Mouse (Mus musculus): ENCODE measurements around the gene Gm8947.
"Not testable (repeated sequence)": the region's sequence is repeated elsewhere in the genome, so short reads cannot be mapped to it uniquely, and the experiment has no call there.

DNA sequence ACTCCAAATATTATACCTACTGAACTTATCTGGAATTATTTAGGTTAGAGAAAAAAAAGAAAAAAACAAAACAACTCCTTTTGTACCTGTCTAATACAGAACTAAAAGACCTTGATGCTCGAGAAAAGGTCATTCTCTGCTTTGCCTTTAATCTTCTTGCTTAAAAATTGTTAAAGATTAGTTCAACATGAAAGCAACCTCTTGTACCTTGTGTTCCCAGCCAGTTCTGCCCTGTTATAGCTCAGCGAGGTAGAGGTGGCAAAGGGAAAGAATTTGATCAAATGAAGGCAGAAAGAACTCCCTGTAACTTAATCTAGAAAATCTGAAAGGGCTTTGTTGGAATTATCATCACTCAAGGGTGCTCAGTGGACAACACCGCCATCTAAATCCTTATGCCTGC is 6.0 kb upstream of the Gm8947 start:
- not testable (repeated sequence) for TF ChIP-seq CTCF (IDR thresholded peaks at IDR 0.05; ENCODE audit: low read depth, low read length); POLR2A (IDR thresholded peaks at IDR 0.05; ENCODE audit: insufficient read depth, low read length); EP300 (IDR thresholded peaks at IDR 0.05; ENCODE audit: insufficient read depth, low read depth, low read length)

Measured in ES-Bruce4 (cell line).